Mouse (Mus musculus): ENCODE measurements around the gene Fam126a.
A peak's percentile ranks its signal among the peaks of the same experiment; 100 is the strongest.

Gene Fam126a

GRCm38 (mm10) chr5:23992876-23993552 is 37.5 kb downstream of the Fam126a start:
- DNase-seq (ENCODE audit: low read depth, low spot score) = no peak

DNA sequence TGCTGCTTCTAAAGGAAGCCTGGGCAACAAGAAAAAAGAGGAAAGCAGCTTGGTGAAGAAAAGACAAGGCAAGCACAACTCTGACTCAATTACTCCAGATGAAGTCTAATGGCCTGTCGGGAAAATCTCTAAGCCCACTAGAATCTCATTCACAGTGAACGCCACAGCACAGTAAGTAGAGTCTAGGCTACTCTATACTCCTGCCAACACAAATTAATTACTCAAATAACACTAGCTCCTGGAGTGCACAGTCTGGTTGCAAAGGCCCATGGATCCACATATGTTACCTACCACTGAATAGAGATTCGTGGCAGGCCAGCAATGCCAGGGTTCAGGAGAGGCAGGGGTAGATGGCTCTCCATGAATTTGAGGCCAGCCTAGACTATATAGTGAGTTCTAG is 40.5 kb downstream of the Fam126a start:
- no peak for DNase-seq (ENCODE audit: low read depth, low spot score)

- no peak for DNase-seq (ENCODE audit: low read depth, low spot score)
Observed at GRCm38 (mm10) chr5:23987792-23988191, 42.7 kb downstream of the Fam126a start.

GRCm38 (mm10) chr5:23982081-23982480 is 48.4 kb downstream of the Fam126a start:
- DNase-seq (ENCODE audit: low read depth, low spot score) = no peak

GRCm38 (mm10) chr5:23978516-23978915 is 52.0 kb downstream of the Fam126a start:
- no peak for DNase-seq (ENCODE audit: low read depth, low spot score)

DNA sequence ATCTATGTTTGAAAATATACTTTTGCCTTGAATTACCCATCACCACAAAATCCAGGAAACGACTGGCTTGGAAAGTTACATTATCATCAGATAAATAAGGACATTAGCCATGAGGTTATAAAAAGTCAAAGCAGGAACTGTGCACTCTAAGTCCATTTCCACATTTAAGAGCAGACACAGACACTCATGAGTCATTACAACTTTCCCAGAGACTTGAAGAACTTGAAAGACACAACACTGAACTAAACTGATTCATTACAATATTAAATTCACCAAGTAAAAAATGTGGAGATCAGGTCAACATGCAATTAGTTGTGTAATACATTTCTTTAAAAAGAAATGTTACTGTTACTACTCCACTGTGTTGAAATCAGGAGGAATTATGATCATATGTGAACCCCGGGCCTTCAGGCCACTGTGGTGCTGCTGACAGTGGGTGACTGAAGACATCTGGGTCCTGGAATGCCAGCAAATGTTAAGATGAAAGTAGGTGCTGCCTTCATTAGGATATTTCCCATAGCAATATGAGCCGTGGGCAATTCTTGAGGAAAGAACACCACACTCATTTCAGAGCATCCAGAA is 55.4 kb downstream of the Fam126a start:
- DNase-seq (ENCODE audit: low read depth, low spot score) = no peak

DNA sequence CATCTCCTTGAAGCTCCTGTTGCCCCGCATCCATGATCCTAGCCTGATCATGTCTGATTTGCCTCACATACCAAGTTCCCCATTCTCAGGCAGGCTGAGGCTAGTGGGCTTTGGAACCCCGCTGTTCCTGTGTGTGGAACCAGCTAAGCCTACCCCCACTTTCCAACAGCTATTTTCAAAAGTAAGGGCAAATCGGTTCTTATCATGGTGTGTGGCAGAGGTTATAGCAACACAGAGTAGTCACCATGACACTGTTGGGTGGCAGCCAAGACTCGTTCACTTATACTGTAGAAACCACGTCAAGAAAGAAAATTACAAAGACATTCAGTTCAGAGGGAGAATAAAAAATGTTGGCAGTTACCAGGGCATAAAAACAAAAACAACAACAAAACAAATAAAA is 62.8 kb downstream of the Fam126a start:
- DNase-seq (ENCODE audit: low read depth, low spot score) = no peak

- no peak for DNase-seq (ENCODE audit: low read depth, low spot score)
Observed at GRCm38 (mm10) chr5:23964599-23965165, 65.8 kb downstream of the Fam126a start.

DNA sequence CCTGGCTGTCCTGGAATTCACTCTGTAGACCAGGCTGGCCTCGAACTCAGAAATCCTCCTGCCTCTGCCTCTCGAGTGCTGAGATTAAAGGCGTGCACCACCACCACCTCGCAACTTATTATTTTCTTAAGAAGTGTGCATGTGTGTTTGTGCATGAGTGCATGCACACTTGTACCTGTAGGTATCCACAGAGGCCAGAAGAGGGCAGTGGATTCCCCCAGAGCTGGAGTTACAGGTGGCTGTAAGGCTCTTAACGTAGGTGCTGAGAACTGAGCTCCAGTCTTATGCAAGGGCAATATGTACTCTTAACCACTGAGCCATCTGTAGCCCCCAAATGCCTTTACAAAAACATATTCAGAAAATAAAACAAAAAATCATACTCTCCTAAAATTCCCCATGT is 77.4 kb downstream of the Fam126a start:
- DNase-seq (ENCODE audit: low read depth, low spot score) = no peak

DNA sequence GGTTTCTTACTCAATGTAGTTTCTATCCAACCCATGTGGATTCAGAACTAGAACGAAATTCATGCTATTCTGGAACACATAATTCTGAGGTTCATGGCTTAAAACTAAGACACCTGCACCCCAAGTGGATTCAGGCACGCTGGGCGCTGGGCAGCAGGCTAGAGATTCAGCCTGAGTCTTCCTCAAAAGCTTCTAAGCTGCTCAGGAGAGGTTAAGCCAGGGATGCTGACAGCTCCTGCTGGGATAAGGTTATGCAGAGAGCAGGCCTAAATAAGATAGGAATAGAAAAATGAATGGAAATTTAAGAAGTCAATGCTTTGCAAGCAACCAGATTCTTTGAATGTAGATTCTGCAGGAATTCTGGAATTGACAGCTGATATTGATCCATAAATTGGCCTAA is 82.4 kb downstream of the Fam126a start:
- no peak for DNase-seq (ENCODE audit: low read depth, low spot score)

- no peak for DNase-seq (ENCODE audit: low read depth, low spot score)
Observed at GRCm38 (mm10) chr5:23945056-23945455, 85.4 kb downstream of the Fam126a start.

GRCm38 (mm10) chr5:23943534-23943933 is 87.0 kb downstream of the Fam126a start:
- DNase-seq (ENCODE audit: low read depth, low spot score) = no peak

GRCm38 (mm10) chr5:23923481-23924165 is 106.9 kb downstream of the Fam126a start:
- peak; percentile 82 for DNase-seq (ENCODE audit: low read depth, low spot score)

DNA sequence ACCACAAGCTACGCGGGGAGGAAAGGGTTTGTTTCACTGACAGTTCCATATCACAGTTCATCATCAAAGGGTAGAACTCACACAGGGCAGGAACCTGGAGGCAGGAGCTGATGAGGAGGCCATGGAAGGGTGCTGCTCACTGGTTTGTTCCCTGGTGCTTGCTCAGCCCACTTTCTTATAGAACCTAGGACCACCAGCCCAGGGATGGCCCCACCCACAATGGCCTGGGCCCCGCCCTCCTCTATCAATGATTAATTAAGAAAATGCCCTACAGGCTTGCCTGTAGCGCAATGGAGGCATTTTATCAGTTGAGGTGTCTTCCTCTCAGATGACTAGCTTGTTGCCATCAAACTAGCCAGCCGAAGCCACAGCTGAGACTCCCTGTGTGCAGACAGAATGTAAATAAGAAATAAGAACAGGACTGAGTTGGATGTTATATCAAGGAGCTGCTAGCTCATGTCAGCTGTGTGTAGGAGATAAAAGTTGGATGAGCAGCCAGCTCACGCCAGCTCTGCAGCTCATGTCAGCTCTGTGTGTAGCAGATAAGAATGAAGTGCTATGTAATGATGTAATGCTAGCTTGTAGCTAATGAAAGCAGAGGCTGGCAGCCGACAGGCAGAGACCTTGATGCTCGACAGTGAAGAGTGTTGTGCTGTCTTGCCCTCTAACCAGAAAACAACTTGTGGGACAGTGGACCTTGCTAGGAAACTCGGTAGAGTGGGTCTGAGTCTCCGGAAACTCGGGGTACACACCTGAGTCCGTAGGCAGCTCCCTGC is 107.8 kb downstream of the Fam126a start:
- peak; percentile 87 for DNase-seq (ENCODE audit: low read depth, low spot score)

DNA sequence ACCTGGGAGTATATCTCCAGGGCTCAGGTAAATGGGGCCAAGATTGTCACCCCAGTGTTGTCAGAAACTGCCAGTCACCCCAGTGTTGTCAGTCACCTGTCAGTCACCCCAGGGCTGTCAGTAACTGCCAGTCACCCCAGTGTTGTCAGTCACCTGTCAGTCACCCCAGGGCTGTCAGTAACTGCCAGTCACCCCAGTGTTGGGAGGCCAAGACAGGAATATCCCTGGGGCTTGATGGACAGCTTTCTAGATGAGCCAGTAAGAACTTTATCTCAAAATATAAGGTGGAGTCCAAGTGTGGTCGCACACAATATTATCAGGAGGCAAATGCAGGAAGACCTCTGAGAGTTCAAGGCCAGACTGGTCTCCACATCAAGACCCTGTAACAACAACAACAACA is 109.2 kb downstream of the Fam126a start:
- DNase-seq (ENCODE audit: low read depth, low spot score) = no peak

DNA sequence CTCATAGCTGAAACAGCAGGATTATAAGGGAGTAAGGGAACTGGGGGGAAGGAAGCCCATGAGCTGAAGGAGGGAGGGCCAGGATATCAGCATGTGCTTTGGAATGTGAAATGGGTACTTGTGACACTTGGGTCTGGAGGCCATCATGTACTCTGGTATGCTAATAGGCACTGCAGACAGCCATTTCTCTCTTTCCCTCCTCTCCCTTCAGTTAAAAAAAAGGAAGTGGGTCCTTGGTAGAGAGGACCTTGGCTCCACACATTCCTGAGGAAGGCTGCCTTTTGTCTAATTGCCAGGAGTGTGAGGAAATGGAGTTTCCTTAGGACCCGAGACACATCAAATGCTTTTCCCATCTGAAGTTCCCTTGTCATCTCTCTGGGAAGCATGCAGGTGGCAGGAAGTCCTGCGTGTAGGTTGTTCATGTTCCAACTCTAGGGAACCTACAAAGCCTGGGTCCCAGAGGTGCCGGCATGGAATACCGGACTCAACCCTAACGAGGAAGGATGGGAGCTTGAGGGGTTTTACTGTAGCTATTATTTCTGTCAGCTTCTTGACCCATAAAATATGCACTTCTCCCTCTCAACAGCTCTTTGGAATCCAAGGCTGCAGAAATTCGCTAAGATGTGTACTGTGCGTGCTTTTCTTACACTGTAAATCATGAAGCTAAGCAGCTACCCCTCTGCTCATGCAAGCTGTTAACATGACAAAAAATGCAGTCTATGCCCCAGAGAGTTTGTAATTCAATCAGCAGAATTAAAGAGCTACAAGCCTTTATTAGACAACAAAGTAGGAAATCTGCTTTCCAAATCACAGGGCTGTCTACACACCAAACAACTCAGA is 110.4 kb downstream of the Fam126a start:
- no peak for DNase-seq (ENCODE audit: low read depth, low spot score)

DNA sequence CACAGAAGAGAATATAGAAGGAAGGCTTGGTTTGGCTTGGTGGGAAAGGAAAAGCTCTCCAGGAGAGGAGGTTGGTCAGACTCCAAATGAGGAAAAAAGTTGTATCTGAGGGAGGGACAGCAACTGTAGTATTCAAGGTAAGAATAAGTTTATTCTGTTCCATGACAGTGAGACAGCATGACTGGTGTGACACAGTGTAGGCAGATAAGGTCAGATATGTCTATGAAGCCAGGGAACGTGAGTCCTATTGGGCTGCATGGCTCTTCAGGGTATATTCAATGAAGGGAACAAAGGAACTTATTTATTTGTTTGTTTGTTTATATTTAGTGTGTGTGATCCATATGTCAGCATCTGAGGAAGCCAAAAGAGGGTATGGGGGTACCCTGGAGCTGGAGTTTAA is 113.2 kb downstream of the Fam126a start:
- no peak for DNase-seq (ENCODE audit: low read depth, low spot score)

DNA sequence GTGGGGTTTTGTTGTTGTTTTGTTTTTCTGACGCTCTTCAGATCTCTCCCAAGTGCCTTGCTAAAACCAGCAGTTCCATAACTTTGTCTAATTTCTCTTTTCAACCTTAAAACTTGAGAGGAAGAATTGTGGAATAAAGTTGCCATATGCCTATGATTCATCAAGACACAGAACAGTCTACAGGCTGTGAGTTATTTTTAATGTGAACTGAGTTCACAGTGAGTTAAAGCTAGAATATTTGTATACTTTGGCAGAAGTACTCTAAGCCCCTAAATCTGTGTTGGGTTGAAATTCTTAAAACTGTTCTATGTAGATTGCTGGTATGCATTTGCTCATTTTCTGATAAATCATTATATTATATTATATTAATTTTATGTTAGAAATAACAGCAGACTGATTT is 118.9 kb downstream of the Fam126a start:
- no peak for DNase-seq (ENCODE audit: low read depth, low spot score)

- no peak for DNase-seq (ENCODE audit: low read depth, low spot score)
Observed at GRCm38 (mm10) chr5:23909256-23909655, 121.2 kb downstream of the Fam126a start.

GRCm38 (mm10) chr5:23908486-23909090 is 121.9 kb downstream of the Fam126a start:
- DNase-seq (ENCODE audit: low read depth, low spot score) = no peak

DNA sequence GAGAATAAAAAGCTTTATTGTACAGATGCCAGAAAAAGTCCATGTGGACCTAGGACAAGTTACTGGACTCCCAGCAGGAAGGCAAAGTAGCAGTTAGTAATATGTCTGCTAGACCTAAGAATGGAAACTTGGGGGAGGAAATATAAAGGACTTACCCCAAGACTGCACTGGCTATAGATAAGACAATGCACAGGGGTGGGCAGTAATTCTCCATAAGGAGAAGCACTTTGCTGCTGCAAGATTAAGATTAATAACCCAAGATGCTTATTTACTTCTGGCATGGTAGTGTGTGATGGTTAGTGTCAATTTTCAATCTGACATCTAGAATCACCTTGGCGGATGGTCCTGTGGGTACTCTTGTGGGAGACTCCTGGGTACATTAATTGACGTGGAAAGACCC is 128.3 kb downstream of the Fam126a start:
- DNase-seq (ENCODE audit: low read depth, low spot score) = no peak
